Mouse (Mus musculus): ENCODE results near the gene Dscam. TPM values are rescaled to one million over a fixed set of nuclear protein-coding genes. Genes with fewer than 3 reads are reported as not detected.

The Dscam gene
- polyA plus RNA-seq (2012; fragmentation: generic; extraction: Trizol) = under 0.01 TPM

- Histone ChIP-seq H3K36me3 (ENCODE audit: control insufficient read depth, insufficient read depth) (no peaks in the 10 kb centered on the region), H3K79me2 (ENCODE audit: control insufficient read depth, insufficient read depth) (no peaks in the 10 kb centered on the region), H3K27me3 (ENCODE audit: control insufficient read depth, insufficient read depth, insufficient read length) (no peaks in the 10 kb centered on the region), H3K4me2 (ENCODE audit: low read depth) (no peak within 1 kb of the TSS), H3K4me3 (no peak within 1 kb of the TSS), H3ac (ENCODE audit: control insufficient read depth, insufficient read length) (no peak within 1 kb of the TSS)
- TF ChIP-seq MYOG (IDR thresholded peaks at IDR 0.05; ENCODE audit: control insufficient read depth in 1 of 3, insufficient read depth in 1 of 3, insufficient read length in 2 of 3, low read depth in 2 of 3) (no peak), TCF12 (IDR thresholded peaks at IDR 0.05; ENCODE audit: insufficient read depth, poor library complexity, severe bottlenecking) (no peak), TCF3 (IDR thresholded peaks at IDR 0.05; ENCODE audit: insufficient read length, low read depth) (no peak), POLR2A (IDR thresholded peaks at IDR 0.05; ENCODE audit: insufficient read length, low read depth) (no peak), REST (IDR thresholded peaks at IDR 0.05; ENCODE audit: insufficient read depth, insufficient read length) (no peak), MAX (IDR thresholded peaks at IDR 0.05; ENCODE audit: low read depth) (no peak), CEBPB (IDR thresholded peaks at IDR 0.05; ENCODE audit: insufficient read depth, poor library complexity, severe bottlenecking) (no peak), POLR2AphosphoS2 (IDR thresholded peaks at IDR 0.05; ENCODE audit: insufficient read length, low read depth) (no peak), MYOD1 (IDR thresholded peaks at IDR 0.05; ENCODE audit: control insufficient read depth in 1 of 3, insufficient read length in 2 of 3, low read depth in 2 of 3) (no peak), SRF (IDR thresholded peaks at IDR 0.05; ENCODE audit: control insufficient read depth, insufficient read length, low read depth) (no peak), USF1 (IDR thresholded peaks at IDR 0.05; ENCODE audit: low read depth) (no peak), E2F4 (IDR thresholded peaks at IDR 0.05; ENCODE audit: insufficient read depth) (no peak)
These were observed at the start of gene Dscam for GRCm38 (mm10) chr16:97170513-97171081. Dscam (minus strand) TSS chr16:97170752.

GRCm38 (mm10) chr16:97219381-97219780, 48.8 kb upstream of the Dscam start:
- no peak overlapping the region for H3ac ChIP-seq (ENCODE audit: control insufficient read depth, insufficient read length)
- TF ChIP-seq POLR2A (IDR thresholded peaks at IDR 0.05; ENCODE audit: insufficient read length, low read depth) = no peak
- no peak for TF ChIP-seq USF1 (IDR thresholded peaks at IDR 0.05; ENCODE audit: low read depth)
- no peak for TF ChIP-seq POLR2AphosphoS2 (IDR thresholded peaks at IDR 0.05; ENCODE audit: insufficient read length, low read depth)
- no peak for TF ChIP-seq MAX (IDR thresholded peaks at IDR 0.05; ENCODE audit: low read depth)
- no peak for TF ChIP-seq MYOG (IDR thresholded peaks at IDR 0.05; ENCODE audit: control insufficient read depth in 1 of 3, insufficient read depth in 1 of 3, insufficient read length in 2 of 3, low read depth in 2 of 3)
- TF ChIP-seq SRF (IDR thresholded peaks at IDR 0.05; ENCODE audit: control insufficient read depth, insufficient read length, low read depth) = no peak
- TF ChIP-seq TCF12 (IDR thresholded peaks at IDR 0.05; ENCODE audit: insufficient read depth, poor library complexity, severe bottlenecking) = no peak
- no peak for TF ChIP-seq TCF3 (IDR thresholded peaks at IDR 0.05; ENCODE audit: insufficient read length, low read depth)
- no peak for TF ChIP-seq CEBPB (IDR thresholded peaks at IDR 0.05; ENCODE audit: insufficient read depth, poor library complexity, severe bottlenecking)
- TF ChIP-seq REST (IDR thresholded peaks at IDR 0.05; ENCODE audit: insufficient read depth, insufficient read length) = no peak
- TF ChIP-seq MYOD1 (IDR thresholded peaks at IDR 0.05; ENCODE audit: control insufficient read depth in 1 of 3, insufficient read length in 2 of 3, low read depth in 2 of 3) = no peak
- TF ChIP-seq E2F4 (IDR thresholded peaks at IDR 0.05; ENCODE audit: insufficient read depth) = no peak
- no peak overlapping the region for H3K4me2 ChIP-seq (ENCODE audit: low read depth)
- H3K27me3 ChIP-seq (ENCODE audit: control insufficient read depth, insufficient read depth, insufficient read length) = no peaks in the 10 kb centered on the region
- H3K36me3 ChIP-seq (ENCODE audit: control insufficient read depth, insufficient read depth) = no peaks in the 10 kb centered on the region
- H3K4me3 ChIP-seq = no peak overlapping the region
- no peaks in the 10 kb centered on the region for H3K79me2 ChIP-seq (ENCODE audit: control insufficient read depth, insufficient read depth)

- Histone ChIP-seq H3K36me3 (ENCODE audit: control insufficient read depth, insufficient read depth) (no peaks in the 10 kb centered on the region), H3K27me3 (ENCODE audit: control insufficient read depth, insufficient read depth, insufficient read length) (no peaks in the 10 kb centered on the region), H3K4me2 (ENCODE audit: low read depth) (no peak overlapping the region), H3K4me3 (no peak overlapping the region), H3K79me2 (ENCODE audit: control insufficient read depth, insufficient read depth) (no peaks in the 10 kb centered on the region), H3ac (ENCODE audit: control insufficient read depth, insufficient read length) (no peak overlapping the region)
- TF ChIP-seq SRF (IDR thresholded peaks at IDR 0.05; ENCODE audit: control insufficient read depth, insufficient read length, low read depth) (no peak), E2F4 (IDR thresholded peaks at IDR 0.05; ENCODE audit: insufficient read depth) (no peak), REST (IDR thresholded peaks at IDR 0.05; ENCODE audit: insufficient read depth, insufficient read length) (no peak), POLR2AphosphoS2 (IDR thresholded peaks at IDR 0.05; ENCODE audit: insufficient read length, low read depth) (no peak), CEBPB (IDR thresholded peaks at IDR 0.05; ENCODE audit: insufficient read depth, poor library complexity, severe bottlenecking) (no peak), TCF3 (IDR thresholded peaks at IDR 0.05; ENCODE audit: insufficient read length, low read depth) (no peak), TCF12 (IDR thresholded peaks at IDR 0.05; ENCODE audit: insufficient read depth, poor library complexity, severe bottlenecking) (no peak), MAX (IDR thresholded peaks at IDR 0.05; ENCODE audit: low read depth) (no peak), MYOD1 (IDR thresholded peaks at IDR 0.05; ENCODE audit: control insufficient read depth in 1 of 3, insufficient read length in 2 of 3, low read depth in 2 of 3) (no peak), POLR2A (IDR thresholded peaks at IDR 0.05; ENCODE audit: insufficient read length, low read depth) (no peak), MYOG (IDR thresholded peaks at IDR 0.05; ENCODE audit: control insufficient read depth in 1 of 3, insufficient read depth in 1 of 3, insufficient read length in 2 of 3, low read depth in 2 of 3) (no peak), USF1 (IDR thresholded peaks at IDR 0.05; ENCODE audit: low read depth) (no peak)
These were observed 39.4 kb upstream of the Dscam start for GRCm38 (mm10) chr16:97209997-97210396.

GRCm38 (mm10) chr16:97208276-97208675, 37.7 kb upstream of the Dscam start:
- Histone ChIP-seq H3K27me3 (ENCODE audit: control insufficient read depth, insufficient read depth, insufficient read length) (no peaks in the 10 kb centered on the region), H3K4me2 (ENCODE audit: low read depth) (no peak overlapping the region), H3ac (ENCODE audit: control insufficient read depth, insufficient read length) (no peak overlapping the region), H3K4me3 (no peak overlapping the region), H3K79me2 (ENCODE audit: control insufficient read depth, insufficient read depth) (no peaks in the 10 kb centered on the region), H3K36me3 (ENCODE audit: control insufficient read depth, insufficient read depth) (no peaks in the 10 kb centered on the region)
- no peak for TF ChIP-seq POLR2AphosphoS2 (IDR thresholded peaks at IDR 0.05; ENCODE audit: insufficient read length, low read depth)

GRCm38 (mm10) chr16:97204090-97204489, 33.5 kb upstream of the Dscam start:
- no peak for TF ChIP-seq MAX (IDR thresholded peaks at IDR 0.05; ENCODE audit: low read depth)
- TF ChIP-seq SRF (IDR thresholded peaks at IDR 0.05; ENCODE audit: control insufficient read depth, insufficient read length, low read depth) = no peak
- no peak for TF ChIP-seq REST (IDR thresholded peaks at IDR 0.05; ENCODE audit: insufficient read depth, insufficient read length)
- TF ChIP-seq TCF3 (IDR thresholded peaks at IDR 0.05; ENCODE audit: insufficient read length, low read depth) = no peak
- no peak for TF ChIP-seq POLR2A (IDR thresholded peaks at IDR 0.05; ENCODE audit: insufficient read length, low read depth)
- TF ChIP-seq TCF12 (IDR thresholded peaks at IDR 0.05; ENCODE audit: insufficient read depth, poor library complexity, severe bottlenecking) = no peak
- TF ChIP-seq MYOG (IDR thresholded peaks at IDR 0.05; ENCODE audit: control insufficient read depth in 1 of 3, insufficient read depth in 1 of 3, insufficient read length in 2 of 3, low read depth in 2 of 3) = no peak
- no peak for TF ChIP-seq MYOD1 (IDR thresholded peaks at IDR 0.05; ENCODE audit: control insufficient read depth in 1 of 3, insufficient read length in 2 of 3, low read depth in 2 of 3)
- no peak for TF ChIP-seq USF1 (IDR thresholded peaks at IDR 0.05; ENCODE audit: low read depth)
- TF ChIP-seq CEBPB (IDR thresholded peaks at IDR 0.05; ENCODE audit: insufficient read depth, poor library complexity, severe bottlenecking) = no peak
- no peak for TF ChIP-seq E2F4 (IDR thresholded peaks at IDR 0.05; ENCODE audit: insufficient read depth)
- TF ChIP-seq POLR2AphosphoS2 (IDR thresholded peaks at IDR 0.05; ENCODE audit: insufficient read length, low read depth) = no peak
- Histone ChIP-seq H3ac (ENCODE audit: control insufficient read depth, insufficient read length) (no peak overlapping the region), H3K4me2 (ENCODE audit: low read depth) (no peak overlapping the region), H3K79me2 (ENCODE audit: control insufficient read depth, insufficient read depth) (no peaks in the 10 kb centered on the region), H3K27me3 (ENCODE audit: control insufficient read depth, insufficient read depth, insufficient read length) (no peaks in the 10 kb centered on the region), H3K4me3 (no peak overlapping the region), H3K36me3 (ENCODE audit: control insufficient read depth, insufficient read depth) (no peaks in the 10 kb centered on the region)

Measured in myocyte (in vitro differentiated cells).